Mouse (Mus musculus) embryonic facial prominence, embryonic 14.5 days (tissue): Measurements from ENCODE around the gene Flrt1. TPM values are rescaled to one million over a fixed set of nuclear protein-coding genes. Genes with fewer than 3 reads are reported as not detected.

ENCODE experiments used
- ATAC-seq: fragments of 200-750 bp; cut with Nextera tagmentation; 2 replicates; pipeline ENCODE4 v1.8.0; 2017; ENCODE audit warnings: low read depth, moderate number of reproducible peaks, moderate TSS enrichment
- DNase-seq: peaks from one replicate; pipeline ENCODE4 v3.0.0-alpha.2; 2015; ENCODE audit warnings: low spot score
- H3K27ac ChIP-seq: fragments of 300-500 bp; sonication (generic); replicated peaks from 2 replicates; pipeline ENCODE4 v1.5.1; 2014; ENCODE audit warnings: low read depth, mild to moderate bottlenecking, low read length, moderate library complexity
- H3K27me3 ChIP-seq: fragments of 300-500 bp; sonication (generic); replicated peaks from 2 replicates; pipeline ENCODE4 v1.6.1; 2014; ENCODE audit warnings: low read length; ENCODE audit not compliant: control insufficient read depth, insufficient read depth
- H3K36me3 ChIP-seq: fragments of 300-500 bp; sonication (generic); 2 replicates; pipeline ENCODE4 v1.6.1; 2014; ENCODE audit warnings: low read length, mixed read lengths; ENCODE audit not compliant: control insufficient read depth, insufficient read depth
- H3K4me1 ChIP-seq: fragments of 300-500 bp; sonication (generic); 2 replicates; pipeline ENCODE4 v1.6.1; 2014; ENCODE audit warnings: antibody characterized with exemption, low read length; ENCODE audit not compliant: control insufficient read depth, insufficient read depth
- H3K4me2 ChIP-seq: fragments of 300-500 bp; sonication (generic); 2 replicates; pipeline ENCODE4 v1.6.1; 2014; ENCODE audit warnings: low read depth, mild to moderate bottlenecking, low read length, moderate library complexity, mixed read lengths
- H3K4me3 ChIP-seq: fragments of 300-500 bp; sonication (generic); 2 replicates; pipeline ENCODE4 v1.5.1; 2014; ENCODE audit warnings: low read depth, mild to moderate bottlenecking, low read length
- H3K9ac ChIP-seq: fragments of 300-500 bp; sonication (generic); 2 replicates; pipeline ENCODE4 v1.6.1; 2014; ENCODE audit warnings: low read depth, mild to moderate bottlenecking, low read length, moderate library complexity, mixed read lengths
- H3K9me3 ChIP-seq: fragments of 300-500 bp; sonication (generic); 2 replicates; pipeline ENCODE4 v1.6.1; 2016; ENCODE audit warnings: low read length; ENCODE audit not compliant: control insufficient read depth
- WGBS: fragments of 180-500 bp; shearing (Covaris S2); extraction: QIAGEN DNeasy Blood & Tissue Kit; methylation state at CpG from one replicate; pipeline ENCODE4 v1.1.7; 2014; 5-methylcytosine and 5-hydroxymethylcytosine counted together
- polyA plus RNA-seq: library from polyadenylated mRNA; unstranded; fragments of >200 nt; fragmentation: Nextera tagmentation; extraction: Ambion mirVana; gene quantifications from 2 replicates; pipeline ENCODE4 v1.2.1, GENCODE M21; 2014

Flrt1 gene
- polyA plus RNA-seq, 1 experiment from 2014 or later: 10.4 TPM

GRCm38 (mm10) chr19:7066828-7067342, 38.6 kb downstream of the Flrt1 start:
- no peaks in the 10 kb centered on the region for H3K9me3 ChIP-seq
- peak overlapping the region; percentile 34; the same call in 1 of the 2 replicates for H3K27ac ChIP-seq
- no peak overlapping the region for H3K4me3 ChIP-seq
- H3K9ac ChIP-seq: peak overlapping the region; percentile 40; the same call in 1 of the 2 replicates
- DNase-seq: no peak
- H3K4me2 ChIP-seq: peak overlapping the region; percentile 29
- no peaks in the 10 kb centered on the region for H3K27me3 ChIP-seq
- H3K36me3 ChIP-seq: no peaks in the 10 kb centered on the region
- ATAC-seq: no peak
- WGBS: 32% methylated on average over 7 of the region's 8 CpGs
- peaks cover 39% of the 10 kb centered on the region for H3K4me1 ChIP-seq

GRCm38 (mm10) chr19:7066034-7066827, 39.3 kb downstream of the Flrt1 start:
- ATAC-seq: no peak
- H3K9me3 ChIP-seq: no peaks in the 10 kb centered on the region
- peaks cover 39% of the 10 kb centered on the region for H3K4me1 ChIP-seq
- H3K4me3 ChIP-seq: no peak overlapping the region
- H3K27me3 ChIP-seq: no peaks in the 10 kb centered on the region
- H3K9ac ChIP-seq: peak overlapping the region; percentile 40; the same call in 1 of the 2 replicates
- DNase-seq: peak; percentile 83
- no peaks in the 10 kb centered on the region for H3K36me3 ChIP-seq
- peak overlapping the region; percentile 34; the same call in 1 of the 2 replicates for H3K27ac ChIP-seq
- WGBS: 31% methylated on average over 12 of the region's 15 CpGs
- peak overlapping the region; percentile 29 for H3K4me2 ChIP-seq

GRCm38 (mm10) chr19:7064571-7064970, 41.0 kb downstream of the Flrt1 start:
- H3K27ac ChIP-seq: no peak overlapping the region
- DNase-seq (peak; percentile 85), ATAC-seq (peak; percentile 78)
- peaks cover 24% of the 10 kb centered on the region for H3K4me1 ChIP-seq
- no peak overlapping the region for H3K9ac ChIP-seq
- WGBS: 3% methylated on average over 3 of the region's 3 CpGs
- H3K27me3 ChIP-seq: no peaks in the 10 kb centered on the region
- no peak overlapping the region for H3K4me3 ChIP-seq
- no peaks in the 10 kb centered on the region for H3K9me3 ChIP-seq
- H3K36me3 ChIP-seq: no peaks in the 10 kb centered on the region
- no peak overlapping the region for H3K4me2 ChIP-seq

- DNase-seq (no peak), ATAC-seq (no peak)
- H3K36me3 ChIP-seq: no peaks in the 10 kb centered on the region
- no peak overlapping the region for H3K4me2 ChIP-seq
- no peaks in the 10 kb centered on the region for H3K9me3 ChIP-seq
- no peak overlapping the region for H3K27ac ChIP-seq
- H3K4me3 ChIP-seq: no peak overlapping the region
- H3K9ac ChIP-seq: no peak overlapping the region
- peaks cover 14% of the 10 kb centered on the region for H3K4me1 ChIP-seq
- WGBS: 86% methylated on average over 8 of the region's 8 CpGs
- H3K27me3 ChIP-seq: no peaks in the 10 kb centered on the region
Measured at GRCm38 (mm10) chr19:7062916-7063315, 42.6 kb downstream of the Flrt1 start.

- H3K4me3 ChIP-seq: no peak overlapping the region
- peaks cover 19% of the 10 kb centered on the region for H3K4me1 ChIP-seq
- no peak for DNase-seq
- no peaks in the 10 kb centered on the region for H3K36me3 ChIP-seq
- H3K27me3 ChIP-seq: no peaks in the 10 kb centered on the region
- H3K9me3 ChIP-seq: no peaks in the 10 kb centered on the region
- H3K4me2 ChIP-seq: no peak overlapping the region
- H3K9ac ChIP-seq: no peak overlapping the region
- WGBS: 80% methylated on average over 5 of the region's 5 CpGs
- no peak for ATAC-seq
- H3K27ac ChIP-seq: no peak overlapping the region
Measured at GRCm38 (mm10) chr19:7062110-7062509, 43.4 kb downstream of the Flrt1 start.

GRCm38 (mm10) chr19:7058541-7058940, 47.0 kb downstream of the Flrt1 start:
- Histone ChIP-seq H3K27ac (no peak overlapping the region), H3K9me3 (no peaks in the 10 kb centered on the region), H3K27me3 (0 out of 2 replicates have a peak, but pooled peaks cover 5% of the 10 kb centered on the region), H3K4me1 (peaks cover 14% of the 10 kb centered on the region), H3K9ac (0 out of 2 replicates have a peak overlapping the region, but pooled peaks have one; percentile 25), H3K36me3 (no peaks in the 10 kb centered on the region), H3K4me3 (no peak overlapping the region), H3K4me2 (peak overlapping the region; percentile 100)
- ATAC-seq (no peak), DNase-seq (no peak)
- 56% methylated on average over 6 of the region's 6 CpGs for WGBS

GRCm38 (mm10) chr19:7057722-7058207, 47.8 kb downstream of the Flrt1 start:
- H3K4me3 ChIP-seq: peak overlapping the region; percentile 74
- peak; percentile 82 for ATAC-seq
- peak overlapping the region; percentile 17; the same call in 1 of the 2 replicates for H3K27ac ChIP-seq
- peak overlapping the region; percentile 100 for H3K4me2 ChIP-seq
- H3K27me3 ChIP-seq: 0 out of 2 replicates have a peak, but pooled peaks cover 5% of the 10 kb centered on the region
- H3K4me1 ChIP-seq: peaks cover 14% of the 10 kb centered on the region
- no peaks in the 10 kb centered on the region for H3K9me3 ChIP-seq
- no peaks in the 10 kb centered on the region for H3K36me3 ChIP-seq
- peak overlapping the region; percentile 28; the same call in 1 of the 2 replicates for H3K9ac ChIP-seq
- DNase-seq: peak; percentile 94
- WGBS: 0% methylated on average over 15 of the region's 15 CpGs

- Histone ChIP-seq H3K9me3 (no peaks in the 10 kb centered on the region), H3K4me1 (peaks cover 14% of the 10 kb centered on the region), H3K36me3 (no peaks in the 10 kb centered on the region), H3K4me2 (peak overlapping the region; percentile 100), H3K4me3 (peak overlapping the region; percentile 74), H3K9ac (peak overlapping the region; percentile 70), H3K27me3 (0 out of 2 replicates have a peak, but pooled peaks cover 5% of the 10 kb centered on the region), H3K27ac (peak overlapping the region; percentile 17; the same call in 1 of the 2 replicates)
- DNase-seq: no peak
- WGBS: 6% methylated on average over 12 of the region's 16 CpGs
- ATAC-seq: peak; percentile 13
Measured at GRCm38 (mm10) chr19:7057126-7057721, 48.3 kb downstream of the Flrt1 start.
